Mouse (Mus musculus): ENCODE data around the gene Cox7a1.

- TF ChIP-seq POLR2AphosphoS2 (IDR thresholded peaks at IDR 0.05; ENCODE audit: insufficient read length, low read depth): no peak
- no peak for TF ChIP-seq USF1 (IDR thresholded peaks at IDR 0.05; ENCODE audit: low read depth)
- no peak for TF ChIP-seq REST (IDR thresholded peaks at IDR 0.05; ENCODE audit: insufficient read depth, insufficient read length)
- TF ChIP-seq CEBPB (IDR thresholded peaks at IDR 0.05; ENCODE audit: insufficient read depth, poor library complexity, severe bottlenecking): no peak
- no peak for TF ChIP-seq MAX (IDR thresholded peaks at IDR 0.05; ENCODE audit: low read depth)
- TF ChIP-seq POLR2A (IDR thresholded peaks at IDR 0.05; ENCODE audit: insufficient read length, low read depth): no peak
- no peak for TF ChIP-seq TCF3 (IDR thresholded peaks at IDR 0.05; ENCODE audit: insufficient read length, low read depth)
- TF ChIP-seq MYOG (IDR thresholded peaks at IDR 0.05; ENCODE audit: control insufficient read depth in 1 of 3, insufficient read depth in 1 of 3, insufficient read length in 2 of 3, low read depth in 2 of 3): no peak
- TF ChIP-seq TCF12 (IDR thresholded peaks at IDR 0.05; ENCODE audit: insufficient read depth, poor library complexity, severe bottlenecking): no peak
These were observed 13.5 kb upstream of the Cox7a1 start for GRCm38 (mm10) chr7:30170283-30170951.

All from myocyte (in vitro differentiated cells).